Mouse (Mus musculus) bone marrow macrophage, adult 2 months (primary cell): ENCODE measurements at regions not wholly inside any gene's neighbourhood (a gene's known extent, or its start where the extent isn't known, plus 50 kb on each side); places are given as distances from the start of the nearest gene placed in this dataset.

ENCODE experiments used
- CTCF ChIP-seq: IDR thresholded peaks from 2 replicates; pipeline ENCODE4 v1.5.1; 2012; ENCODE audit warnings: low read depth, mild to moderate bottlenecking, low read length, moderate library complexity
- POLR2A ChIP-seq: IDR thresholded peaks from 2 replicates; pipeline ENCODE4 v1.6.1; 2012; ENCODE audit warnings: mild to moderate bottlenecking, low read depth, low read length, borderline replicate concordance

- TF ChIP-seq POLR2A (no peak), CTCF (no peak)
Observed at GRCm38 (mm10) chr7:138679575-138679974, 166.3 kb upstream of the Ppp2r2d start.
